ENCODE assay signal across 19 mouse cellular contexts in genomic region chr2:158651159-158651908, GRCm38 (mm10). TPM values are rescaled to one million over a fixed set of nuclear protein-coding genes. Genes with fewer than 3 reads are reported as not detected.
"Had no signal": no experiment of that assay in that cellular context is flagged by ENCODE, and none has a peak within 500 bp of the region (broad histone marks: within the 10 kb centered on the region; RNA-seq: fewer than 3 reads in every experiment).

No protein-coding gene starts in this region.

- H3K27me3 ChIP-seq: limb, embryonic 12.5 days; lung, embryonic 15.5 days had no signal

- H3K36me3 ChIP-seq: limb, embryonic 12.5 days; lung, embryonic 15.5 days had no signal

- H3K27ac ChIP-seq: kidney, postnatal 0 days; limb, embryonic 12.5 days; lung, embryonic 15.5 days had no signal

- H3K4me1 ChIP-seq: limb, embryonic 12.5 days; lung, embryonic 15.5 days had no signal

- H3K9ac ChIP-seq: limb, embryonic 12.5 days; lung, embryonic 15.5 days had no signal

- H3K9me3 ChIP-seq: limb, embryonic 12.5 days; lung, embryonic 15.5 days had no signal

- H3K4me2 ChIP-seq: limb, embryonic 12.5 days; lung, embryonic 15.5 days; midbrain, embryonic 11.5 days had no signal

- DNase-seq: kidney, adult 11 months; kidney, adult 9 months; kidney, postnatal 36 days; layer of hippocampus, adult 9-11 months; liver; lung, postnatal 14 days; right cerebral cortex, adult 18-20 months; right cerebral cortex, postnatal 25 days; thymus, adult 2 months; thymus, postnatal 25 days had no signal

- ATAC-seq: midbrain, embryonic 16.5 days had no signal

- H3K4me3 ChIP-seq: limb, embryonic 12.5 days; lung, embryonic 15.5 days had no signal

RNA-seq across cellular contexts. Expression of gene Slc32a1, which starts 40.8 kb away (rescaled TPM):
- polyA plus RNA-seq: intestine, embryonic 14.5 days; kidney, postnatal 0 days; limb, embryonic 12.5 days; liver, embryonic 16.5 days; lung, embryonic 15.5 days; small intestine, adult 2 months; urinary bladder, adult 2 months had no signal
